Comparison of ENCODE assay signal across 8 mouse cellular contexts in genomic region chr10:99106311-99106702, GRCm38 (mm10). TPM values are rescaled to one million over a fixed set of nuclear protein-coding genes. Genes with fewer than 3 reads are reported as not detected.
A peak's percentile ranks its signal among the peaks of the same experiment; 100 is the strongest.
DNase-seq lines count a peak whose midpoint lies in the region; ATAC-seq and TF ChIP-seq lines count a peak whose summit lies in the region.

No protein-coding gene starts in this region.

- intact Hi-C loops in left cerebral cortex, adult 2 months (cut with DNase I) = loop anchor here (2.0 to 5.0 kb wide), 3 partner anchors 46 to 512 kb away; partner anchors contain the start of gene Dusp6
- intact Hi-C loops in left cerebral cortex, postnatal 4 days (cut with DNase I) = loop anchor here (10.0 kb wide), 1 partner anchor 468 kb away; no protein-coding TSS in a partner anchor

- 27% methylated on average over 8 of the region's 8 CpGs for WGBS in embryonic facial prominence, embryonic 13.5 days
- 32% methylated on average over 8 of the region's 8 CpGs for WGBS in intestine, embryonic 15.5 days
- WGBS in neural tube, embryonic 12.5 days = 35% methylated on average over 8 of the region's 8 CpGs

- no peak for DNase-seq in left cerebral cortex, adult 2 months (ENCODE audit: extremely low spot score in 1 of 2, low spot score in 2 of 2)
- no peak for DNase-seq in left cerebral cortex, postnatal 4 days
- DNase-seq in yolk sac, embryonic 10.5 days (ENCODE audit: low spot score) = no peak
- no peak for DNase-seq in MN1 (ENCODE audit: low spot score)
- DNase-seq in layer of hippocampus, adult 11-12 months (ENCODE audit: low spot score) = no peak

- peaks cover 5% of the 10 kb centered on the region; the same call in 1 of the 2 replicates for H3K9me3 ChIP-seq in embryonic facial prominence, embryonic 13.5 days
- H3K9me3 ChIP-seq in intestine, embryonic 15.5 days = peaks cover 5% of the 10 kb centered on the region; the same call in 1 of the 2 replicates
- no peaks in the 10 kb centered on the region for H3K9me3 ChIP-seq in neural tube, embryonic 12.5 days

- H3K36me3 ChIP-seq in embryonic facial prominence, embryonic 13.5 days = peaks cover 16% of the 10 kb centered on the region
- H3K36me3 ChIP-seq in intestine, embryonic 15.5 days = peaks cover 7% of the 10 kb centered on the region; the same call in 1 of the 2 replicates
- peaks cover 19% of the 10 kb centered on the region for H3K36me3 ChIP-seq in neural tube, embryonic 12.5 days

- no peak for TF ChIP-seq CTCF in left cerebral cortex, adult 2 months (IDR thresholded peaks at IDR 0.05)

- peak overlapping the region; percentile 88 for H3K9ac ChIP-seq in embryonic facial prominence, embryonic 13.5 days
- peak overlapping the region; percentile 91; the same call in 1 of the 2 replicates for H3K9ac ChIP-seq in intestine, embryonic 15.5 days
- peak overlapping the region; percentile 89; the same call in 1 of the 2 replicates for H3K9ac ChIP-seq in neural tube, embryonic 12.5 days

- no peaks in the 10 kb centered on the region for H3K27me3 ChIP-seq in embryonic facial prominence, embryonic 13.5 days
- H3K27me3 ChIP-seq in intestine, embryonic 15.5 days (replicated peaks) = no peaks in the 10 kb centered on the region
- no peaks in the 10 kb centered on the region for H3K27me3 ChIP-seq in neural tube, embryonic 12.5 days (replicated peaks)

- peak overlapping the region; percentile 96 for H3K27ac ChIP-seq in left cerebral cortex, adult 2 months
- H3K27ac ChIP-seq in embryonic facial prominence, embryonic 13.5 days = peak overlapping the region; percentile 87; the same call in 1 of the 2 replicates
- H3K27ac ChIP-seq in intestine, embryonic 15.5 days = no peak overlapping the region; the same call in 1 of the 2 replicates
- no peak overlapping the region for H3K27ac ChIP-seq in neural tube, embryonic 12.5 days

- peak overlapping the region; percentile 88 for H3K4me3 ChIP-seq in left cerebral cortex, adult 2 months
- H3K4me3 ChIP-seq in embryonic facial prominence, embryonic 13.5 days = peak overlapping the region; percentile 92
- H3K4me3 ChIP-seq in intestine, embryonic 15.5 days (replicated peaks) = peak overlapping the region; percentile 98
- peak overlapping the region; percentile 94 for H3K4me3 ChIP-seq in neural tube, embryonic 12.5 days

- no peak for ATAC-seq in embryonic facial prominence, embryonic 13.5 days (ENCODE audit: insufficient number of reproducible peaks, insufficient read depth, low FRiP score, low TSS enrichment, low read depth)
- ATAC-seq in intestine, embryonic 15.5 days = peak; percentile 0; the same call in 1 of the 2 replicates
- no peak; the same call in 1 of the 2 replicates for ATAC-seq in neural tube, embryonic 12.5 days (ENCODE audit: low FRiP score, low read depth)

- H3K4me2 ChIP-seq in embryonic facial prominence, embryonic 13.5 days = peak overlapping the region; percentile 94
- peak overlapping the region; percentile 96 for H3K4me2 ChIP-seq in intestine, embryonic 15.5 days (replicated peaks)
- H3K4me2 ChIP-seq in neural tube, embryonic 12.5 days (replicated peaks) = peak overlapping the region; percentile 70

- H3K4me1 ChIP-seq in embryonic facial prominence, embryonic 13.5 days = peaks cover 24% of the 10 kb centered on the region
- H3K4me1 ChIP-seq in intestine, embryonic 15.5 days (replicated peaks) = peaks cover 9% of the 10 kb centered on the region; the same call in 1 of the 2 replicates
- H3K4me1 ChIP-seq in neural tube, embryonic 12.5 days = peaks cover 12% of the 10 kb centered on the region

RNA-seq across cellular contexts. Expression of gene Poc1b, which starts 0.5 kb away (rescaled TPM):
- total RNA-seq in left cerebral cortex, adult 2 months (2021) = 1 to 10 TPM; 5.8 to 8.4 TPM
- 10 to 100 TPM; 13.3 to 14.8 TPM for total RNA-seq in left cerebral cortex, postnatal 4 days (2021)
- 20.4 and 21.0 TPM in 2 replicates for polyA plus RNA-seq in embryonic facial prominence, embryonic 13.5 days (2015; fragmentation: Nextera tagmentation; extraction: Ambion mirVana)
- 21.2 and 23.3 TPM in 2 replicates for polyA plus RNA-seq in intestine, embryonic 15.5 days (2015; fragmentation: Nextera tagmentation; extraction: Ambion mirVana)
- polyA plus RNA-seq in neural tube, embryonic 12.5 days (2016; fragmentation: Nextera tagmentation; extraction: Ambion mirVana) = 17.7 and 21.9 TPM in 2 replicates

RNA-seq across cellular contexts. Expression of gene Galnt4, which starts 1.7 kb away (rescaled TPM):
- 1 to 10 TPM; 2.3 to 2.4 TPM for total RNA-seq in left cerebral cortex, adult 2 months (2021)
- total RNA-seq in left cerebral cortex, postnatal 4 days (2021) = 1 to 10 TPM; 4.0 to 4.1 TPM
- 7.1 and 8.6 TPM in 2 replicates for polyA plus RNA-seq in embryonic facial prominence, embryonic 13.5 days (2015; fragmentation: Nextera tagmentation; extraction: Ambion mirVana)
- 20.0 and 21.7 TPM in 2 replicates for polyA plus RNA-seq in intestine, embryonic 15.5 days (2015; fragmentation: Nextera tagmentation; extraction: Ambion mirVana)
- 4.6 and 5.0 TPM in 2 replicates for polyA plus RNA-seq in neural tube, embryonic 12.5 days (2016; fragmentation: Nextera tagmentation; extraction: Ambion mirVana)

RNA-seq across cellular contexts. Expression of gene Phxr2, which starts 19.8 kb away (rescaled TPM):
- not detected for total RNA-seq in left cerebral cortex, adult 2 months (2021)
- not detected for total RNA-seq in left cerebral cortex, postnatal 4 days (2021)
- not detected in 2 replicates for polyA plus RNA-seq in embryonic facial prominence, embryonic 13.5 days (2015; fragmentation: Nextera tagmentation; extraction: Ambion mirVana)
- polyA plus RNA-seq in intestine, embryonic 15.5 days (2015; fragmentation: Nextera tagmentation; extraction: Ambion mirVana) = not detected in 2 replicates
- 0.16 TPM in 1 of 2 replicates, not detected in the other for polyA plus RNA-seq in neural tube, embryonic 12.5 days (2016; fragmentation: Nextera tagmentation; extraction: Ambion mirVana)

Comparison
In these comparisons a context has a peak if more than half of its experiments do, and no peak if none do; other contexts are left out.
1. H3K27ac ChIP-seq: peak in left cerebral cortex, adult 2 months (single experiment) and embryonic facial prominence, embryonic 13.5 days (single experiment); none in intestine, embryonic 15.5 days (single experiment) and neural tube, embryonic 12.5 days (single experiment).
2. Peak in every context shown above with its lines, with median percentiles within 50 percentile points of each other: H3K4me3 ChIP-seq, H3K4me2 ChIP-seq and H3K9ac ChIP-seq.